Mouse (Mus musculus) mouse trophoblast stem cell (cell line): Measurements from ENCODE around the gene Atxn2.
"Not testable (repeated sequence)": the region's sequence is repeated elsewhere in the genome, so short reads cannot be mapped to it uniquely, and the experiment has no call there.

Source experiments
- in situ Hi-C, 2 experiments: fragments of 300-500 bp; cut with MseI, MboI; formaldehyde crosslinking; loops; 2 replicates in 1 of 2; 3 replicates in 1 of 2; pipeline ENCODE4 v1.15.1; 2025

The Atxn2 gene

DNA sequence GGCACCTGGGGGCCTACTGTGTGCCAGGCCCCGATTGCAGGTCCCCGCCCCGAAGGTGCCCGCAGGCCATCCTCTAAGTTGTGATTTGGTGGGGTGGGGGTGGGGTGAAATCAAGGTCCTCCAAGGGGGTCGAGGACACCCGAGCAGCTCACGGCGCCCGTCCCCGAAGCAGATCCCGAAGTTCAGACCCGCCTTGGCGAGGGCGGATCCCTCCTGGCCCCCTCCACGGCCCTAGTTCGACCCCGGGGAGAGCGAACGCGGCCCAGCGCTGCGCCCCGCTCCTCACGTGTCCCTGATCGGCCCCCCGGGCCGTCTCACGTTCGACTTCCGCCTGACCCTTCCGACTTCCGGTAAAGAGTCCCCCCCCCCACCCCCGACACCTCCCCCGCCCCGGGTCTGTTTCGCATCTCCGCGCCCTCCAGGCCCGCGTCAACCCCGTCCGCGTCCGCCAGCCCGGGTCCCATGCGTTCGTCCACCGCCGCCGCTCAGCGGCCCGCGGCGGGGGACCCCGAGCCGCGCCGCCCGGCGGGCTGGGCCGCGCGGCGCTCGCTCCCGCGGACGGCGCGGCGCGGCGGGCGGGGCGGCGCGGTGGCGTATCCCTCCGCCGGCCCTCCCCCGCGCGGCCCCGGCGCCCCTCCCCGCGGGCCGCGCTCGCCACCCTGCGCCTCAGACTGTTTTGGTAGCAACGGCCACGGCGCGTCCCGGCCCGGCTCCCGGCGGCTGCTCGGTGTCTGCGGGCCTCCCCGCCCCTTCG, at the start of gene Atxn2:
TSS of gene Atxn2 (plus strand) at position 164 of the 754 bp plus-strand sequence.
- in situ Hi-C loops = no loop called here

DNA sequence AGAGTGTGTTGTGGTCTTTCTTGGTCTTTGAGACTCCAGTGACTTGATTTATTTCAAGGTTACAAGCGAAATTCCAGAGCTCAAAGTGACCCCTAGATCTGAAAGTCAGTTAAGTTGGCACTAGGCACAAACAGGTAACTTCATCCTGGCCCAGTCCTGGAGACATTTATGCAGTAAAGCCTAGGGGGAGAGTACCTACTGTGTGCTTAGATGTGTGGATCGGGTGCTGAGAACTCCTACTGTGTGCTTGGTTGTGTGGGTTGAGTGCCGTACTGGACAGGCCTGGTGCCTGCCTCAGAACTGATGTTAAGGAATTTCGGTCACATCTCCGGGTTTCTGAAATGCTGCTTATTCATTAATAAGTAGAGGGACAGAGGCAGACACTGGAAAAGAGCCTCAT, 49.6 kb upstream of the Atxn2 start:
- in situ Hi-C loops = no loop called here

DNA sequence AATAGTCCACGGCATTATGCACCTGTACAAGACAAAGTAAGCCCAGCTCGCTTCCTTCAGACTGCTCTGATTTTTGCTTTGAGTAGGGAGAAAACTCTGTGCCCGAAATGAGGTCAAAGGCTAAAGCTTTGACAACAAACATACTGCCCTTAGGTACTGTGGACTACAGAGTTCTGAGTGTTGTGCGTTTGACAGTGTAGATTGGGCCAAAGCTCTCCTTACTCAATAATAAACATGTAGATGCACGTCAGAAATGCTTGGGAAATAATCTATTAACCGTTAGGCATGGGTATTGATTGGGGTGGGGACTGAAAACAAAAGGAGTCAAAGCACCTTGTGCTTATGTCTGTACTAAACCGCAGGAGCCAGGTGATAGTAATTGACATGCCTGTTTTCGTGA, 47.7 kb upstream of the Atxn2 start:
- in situ Hi-C loops = no loop called here

DNA sequence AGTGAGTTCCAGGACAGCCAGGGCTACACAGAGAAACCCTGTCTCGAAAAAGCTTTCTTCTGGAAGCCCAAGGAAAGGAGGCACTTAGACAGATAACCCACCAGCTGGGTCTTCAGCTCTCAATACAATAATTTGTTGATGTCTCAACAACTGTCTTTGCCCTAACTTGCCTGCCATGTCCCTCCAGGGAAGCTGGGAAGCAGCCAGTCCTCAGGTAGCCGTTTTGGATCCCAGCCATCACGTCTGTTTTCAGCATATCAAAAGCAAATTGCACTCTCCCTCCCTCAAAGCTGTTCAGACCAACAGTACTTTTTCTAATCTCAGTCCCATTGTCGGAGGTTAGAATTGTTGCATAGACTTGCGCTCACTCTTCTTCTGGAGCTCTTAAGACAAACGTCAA, 47.1 kb upstream of the Atxn2 start:
- in situ Hi-C loops = no loop called here

DNA sequence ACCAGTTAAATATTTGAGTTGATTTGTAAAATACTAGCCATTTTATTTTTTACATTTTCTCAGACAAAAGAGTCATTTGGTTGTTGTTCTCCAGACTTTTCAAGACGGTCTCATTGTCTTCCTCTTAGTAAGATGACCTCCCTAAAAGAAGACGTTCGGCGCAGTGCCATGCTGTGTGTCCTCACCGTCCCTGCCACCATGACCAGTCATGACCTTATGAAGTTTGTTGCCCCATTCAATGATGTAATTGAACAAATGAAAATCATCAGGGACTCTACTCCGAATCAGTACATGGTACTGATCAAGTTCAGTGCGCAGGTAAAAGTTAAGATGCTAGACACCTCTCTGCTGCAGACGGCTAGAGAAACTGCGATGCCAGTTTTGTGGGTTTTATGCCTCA, 46.2 kb upstream of the Atxn2 start:
- in situ Hi-C loops = no loop called here

DNA sequence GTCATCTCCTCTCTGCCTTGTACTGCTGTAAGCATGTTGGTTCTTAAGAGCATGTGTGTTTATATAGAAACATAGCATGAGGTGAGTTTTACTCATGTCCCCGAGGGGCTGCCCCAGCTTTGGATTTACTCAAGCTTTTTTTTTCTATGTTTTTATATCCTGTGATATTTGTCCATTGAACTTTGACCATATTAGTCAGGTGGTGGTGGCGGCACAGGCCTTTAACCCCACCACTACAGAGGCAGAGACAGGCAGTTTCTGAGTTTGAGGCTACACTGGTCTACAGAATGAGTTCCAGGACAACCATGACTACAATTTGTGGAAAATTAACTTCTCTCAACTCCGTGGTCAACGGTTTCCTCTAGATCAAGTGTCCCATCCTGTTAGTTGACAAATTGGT, 44.1 kb upstream of the Atxn2 start:
- in situ Hi-C loops = no loop called here

DNA sequence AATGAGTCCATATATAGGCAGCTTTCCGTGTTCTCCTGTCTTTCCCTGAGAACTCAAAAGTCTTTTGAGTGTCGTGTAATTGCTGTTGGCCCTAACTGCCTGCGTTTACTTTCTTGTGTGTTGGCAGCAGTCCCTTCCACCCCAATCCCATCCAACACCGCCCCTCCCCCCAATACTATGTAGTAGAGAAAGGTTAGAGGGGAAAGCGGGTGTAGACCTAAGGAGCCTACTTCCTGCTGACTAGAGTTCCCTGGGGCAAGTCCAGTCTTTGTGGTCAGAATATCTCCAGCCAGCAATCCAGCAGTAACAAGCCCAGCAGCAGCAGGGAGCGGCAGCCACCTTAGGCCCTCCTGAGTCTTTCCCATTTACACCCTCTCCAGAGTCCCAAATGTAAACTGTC, 42.7 kb upstream of the Atxn2 start:
- in situ Hi-C loops = no loop called here

DNA sequence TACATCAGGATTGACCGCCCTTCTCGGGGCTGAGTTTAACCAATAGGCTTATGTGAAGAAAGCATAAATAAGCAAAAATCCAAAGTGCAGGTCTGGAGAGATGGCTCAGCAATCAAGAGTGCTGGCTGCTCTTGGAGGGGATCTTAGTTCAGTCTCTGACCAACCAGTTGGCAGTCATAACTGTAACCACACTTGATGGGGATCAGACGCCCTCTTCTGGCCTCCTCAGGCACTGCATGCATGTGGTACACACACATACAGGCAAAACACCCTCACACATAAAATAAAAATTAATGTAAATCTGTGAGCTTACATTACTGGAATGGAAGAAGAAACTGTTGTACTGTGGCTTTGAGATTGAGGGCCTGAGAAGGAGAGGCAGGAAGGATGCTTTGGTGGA, 40.7 kb upstream of the Atxn2 start:
- in situ Hi-C loops = no loop called here

DNA sequence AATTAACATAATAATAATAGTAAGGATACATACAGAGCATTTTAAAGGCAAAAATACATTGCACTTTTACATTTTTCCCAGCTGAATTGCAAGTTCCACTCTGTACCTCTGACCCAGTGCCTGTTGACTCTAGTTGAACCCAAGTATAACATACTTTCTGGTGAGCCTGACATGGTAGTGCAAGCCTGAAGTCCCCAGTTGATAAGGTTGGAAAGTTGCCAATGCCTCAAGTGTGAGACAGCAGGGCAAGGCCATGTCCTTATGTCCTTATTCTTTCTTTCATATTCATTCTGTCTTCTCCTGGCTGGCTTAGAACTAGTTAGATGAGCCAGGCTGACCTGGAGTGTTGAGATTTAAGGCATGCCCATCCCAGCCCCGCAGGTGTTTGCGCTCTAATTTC, 28.9 kb upstream of the Atxn2 start:
- in situ Hi-C loops = no loop called here

DNA sequence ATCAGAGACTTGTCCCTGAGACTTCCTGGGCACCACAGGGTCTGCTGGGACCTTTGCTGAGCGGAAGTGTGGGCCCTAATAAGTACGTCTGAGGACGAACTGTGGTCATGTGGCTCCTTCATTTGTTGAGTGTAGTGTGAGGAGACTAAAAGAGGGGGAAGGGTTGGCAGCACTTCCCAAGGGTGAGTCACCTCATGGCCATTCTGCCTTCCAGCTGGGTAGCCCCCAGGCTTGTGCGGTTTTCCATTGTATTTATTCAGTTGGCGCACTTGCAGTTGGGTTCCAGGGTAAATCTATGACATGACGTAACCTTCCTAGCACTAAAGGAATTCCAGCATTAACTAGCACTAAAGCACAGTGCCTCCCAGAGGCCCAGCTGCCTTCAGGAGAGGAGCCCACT, 25.6 kb upstream of the Atxn2 start:
- in situ Hi-C loops = no loop called here

DNA sequence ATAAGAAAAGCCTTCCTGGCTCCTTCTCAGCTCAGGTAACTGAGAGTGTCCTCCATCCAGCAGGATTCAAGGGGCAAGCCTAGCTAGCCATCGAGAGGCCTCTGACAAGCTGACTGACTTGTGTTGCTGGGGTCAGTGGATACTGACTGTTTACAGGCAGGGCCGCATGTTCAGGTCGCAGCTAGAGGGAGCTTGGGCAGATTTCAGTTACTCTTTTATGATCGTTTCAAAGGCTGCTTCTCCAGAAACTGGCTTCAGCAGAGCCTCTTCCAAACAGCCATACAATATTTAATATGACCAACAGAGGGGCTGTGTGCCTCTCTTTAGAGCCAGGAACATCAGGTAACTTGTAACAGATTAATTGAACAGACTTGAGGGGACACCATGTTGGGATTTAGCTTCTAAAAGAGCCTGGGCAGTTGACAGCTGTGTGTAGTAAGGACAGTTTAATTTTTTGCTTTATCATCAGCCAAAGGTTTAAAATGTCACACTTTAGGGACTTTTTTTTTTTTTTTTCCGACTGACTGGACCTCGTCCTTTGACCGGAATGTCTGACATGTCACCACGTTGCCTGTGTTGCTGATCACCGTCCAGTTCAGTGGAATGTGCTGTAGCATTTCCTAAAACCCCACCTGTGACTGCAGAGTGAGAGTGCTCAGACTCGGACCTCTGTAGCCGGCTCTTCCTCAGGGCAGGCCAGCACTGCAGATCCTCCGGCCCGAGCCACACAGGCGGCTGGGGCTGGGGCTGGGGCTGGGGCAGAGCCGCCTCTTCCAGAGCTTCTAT, 24.8 kb upstream of the Atxn2 start:
- in situ Hi-C loops = no loop called here

DNA sequence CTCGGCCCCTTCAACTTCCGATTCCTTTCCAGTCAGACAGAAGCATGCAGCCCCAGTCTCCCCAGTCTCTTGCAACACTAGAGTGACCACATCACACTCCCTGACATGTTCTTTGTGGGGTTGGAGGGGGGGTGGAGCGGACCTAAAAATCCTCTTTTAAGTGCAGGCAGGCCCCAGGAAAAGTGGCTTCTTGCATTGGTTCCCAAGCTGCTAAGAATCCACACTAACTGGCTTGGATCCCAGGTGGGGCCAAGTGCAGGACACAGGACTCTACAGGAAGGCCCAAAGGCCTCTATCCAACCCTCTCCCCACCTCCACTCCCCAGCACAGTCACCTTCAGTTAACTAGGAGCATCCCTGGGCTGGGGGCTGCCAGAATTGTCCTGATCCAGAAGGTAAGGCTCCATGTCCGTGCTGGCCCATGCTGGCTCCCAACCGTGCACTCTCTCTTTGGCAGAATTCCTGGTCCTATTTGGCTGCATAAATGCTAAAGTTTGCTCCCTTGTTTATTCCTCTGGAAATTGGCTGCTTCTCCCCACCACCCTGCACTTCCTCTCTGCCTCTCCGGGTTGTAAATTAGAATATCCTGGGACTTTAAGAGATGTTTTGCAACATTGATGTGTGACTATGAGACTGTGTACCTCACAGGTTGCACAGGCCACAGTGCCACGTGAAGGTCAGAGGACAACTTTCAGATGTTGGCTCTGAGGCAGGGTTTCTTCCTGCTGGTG, 20.5 kb upstream of the Atxn2 start:
- in situ Hi-C loops = no loop called here

DNA sequence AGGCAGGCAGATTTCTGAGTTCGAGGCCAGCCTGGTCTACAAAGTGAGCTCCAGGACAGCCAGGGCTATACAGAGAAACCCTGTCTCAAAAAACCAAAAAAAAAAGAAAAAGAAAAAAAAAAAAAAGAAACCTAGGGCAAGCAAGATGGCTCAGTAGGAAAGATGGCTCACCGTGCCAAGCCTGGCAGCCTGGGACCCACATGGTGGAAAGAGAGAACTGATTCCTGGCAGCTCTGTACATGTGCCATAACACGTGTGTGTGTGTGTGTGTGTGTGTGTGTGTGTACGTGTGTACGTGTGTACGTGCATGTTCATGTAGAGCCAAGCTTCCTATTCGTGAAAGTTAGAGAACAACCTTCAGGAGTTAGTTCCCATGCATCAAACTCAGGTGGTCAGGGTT, 19.7 kb upstream of the Atxn2 start:
- in situ Hi-C loops = not testable (repeated sequence)

DNA sequence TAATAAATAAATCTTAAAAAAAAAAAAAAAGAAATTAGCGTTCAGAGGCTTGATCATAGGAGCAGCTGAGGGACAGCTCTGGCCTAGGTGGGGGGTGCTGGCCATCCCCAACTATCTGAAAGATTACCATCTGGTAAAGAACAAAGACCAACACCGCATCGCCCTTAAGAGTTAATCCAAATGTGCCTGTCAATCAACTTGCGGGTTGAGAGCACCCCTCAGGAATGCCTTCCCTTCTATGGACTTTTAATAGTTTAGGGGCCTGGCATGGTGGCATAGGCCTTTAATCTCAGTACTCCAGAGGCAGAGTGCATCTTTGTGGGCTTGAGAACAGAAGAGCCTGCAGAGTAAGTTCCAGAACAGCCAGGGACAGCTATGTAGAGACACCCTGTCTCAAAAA, 18.2 kb upstream of the Atxn2 start:
- in situ Hi-C loops = no loop called here

DNA sequence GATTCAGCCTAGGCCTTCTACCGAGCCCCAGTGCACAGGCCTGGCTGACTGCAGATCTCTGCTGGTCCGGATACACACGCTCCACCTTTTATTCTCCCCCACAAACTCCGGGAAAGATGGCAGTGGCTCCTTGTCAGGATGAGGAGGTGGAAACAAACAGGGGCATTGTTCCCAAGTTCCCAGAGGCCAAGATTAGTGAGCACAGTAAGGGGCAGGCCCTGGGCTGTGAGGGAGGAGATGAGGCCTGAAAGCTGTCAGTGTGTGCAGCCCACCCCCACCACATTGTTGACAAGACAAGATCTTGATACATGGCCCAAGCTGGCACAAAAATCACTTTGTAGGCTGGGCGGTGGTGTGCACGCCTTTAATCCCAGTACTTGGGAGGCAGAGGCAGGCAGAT, 14.4 kb upstream of the Atxn2 start:
- in situ Hi-C loops = no loop called here

DNA sequence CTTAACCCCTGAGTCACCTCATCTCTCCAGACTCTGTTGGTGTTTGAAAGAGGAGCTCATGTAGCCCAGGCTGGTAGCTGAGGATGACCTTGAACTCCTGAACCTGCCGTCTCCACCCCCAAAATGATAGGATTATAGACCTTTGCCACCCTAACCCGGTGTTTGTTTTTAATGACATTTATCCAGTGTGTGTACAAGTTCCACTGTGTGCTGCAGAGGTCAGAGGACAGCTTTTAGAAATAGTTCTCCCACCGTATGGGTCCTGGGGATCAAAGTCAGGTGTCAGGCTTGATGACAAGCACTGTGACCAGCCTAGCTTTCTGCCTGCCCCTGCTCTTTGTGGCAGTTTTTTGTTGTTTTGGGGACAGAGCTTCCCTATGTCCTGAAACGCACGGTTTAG, 11.2 kb upstream of the Atxn2 start:
- in situ Hi-C loops = no loop called here

DNA sequence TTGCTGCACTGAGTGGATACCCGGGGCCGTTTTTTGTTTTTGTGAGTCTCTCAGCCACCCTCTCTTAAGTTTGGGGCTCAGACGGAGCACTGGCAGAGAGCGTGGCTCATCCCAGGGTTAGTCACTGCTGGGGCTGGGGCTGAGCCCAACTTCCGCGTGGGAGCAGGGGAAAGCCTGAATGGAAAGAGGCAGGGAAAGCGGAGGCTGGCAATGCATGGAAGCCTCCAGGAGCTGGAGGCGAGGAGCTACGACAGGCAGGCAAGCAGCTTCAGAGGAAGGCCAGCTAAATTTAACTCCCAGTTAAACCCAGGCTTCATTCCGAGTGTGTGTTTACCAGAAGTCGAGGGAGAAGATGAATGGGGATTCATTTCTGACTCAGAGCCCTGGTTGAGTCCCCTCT, 10.6 kb upstream of the Atxn2 start:
- in situ Hi-C loops = no loop called here

DNA sequence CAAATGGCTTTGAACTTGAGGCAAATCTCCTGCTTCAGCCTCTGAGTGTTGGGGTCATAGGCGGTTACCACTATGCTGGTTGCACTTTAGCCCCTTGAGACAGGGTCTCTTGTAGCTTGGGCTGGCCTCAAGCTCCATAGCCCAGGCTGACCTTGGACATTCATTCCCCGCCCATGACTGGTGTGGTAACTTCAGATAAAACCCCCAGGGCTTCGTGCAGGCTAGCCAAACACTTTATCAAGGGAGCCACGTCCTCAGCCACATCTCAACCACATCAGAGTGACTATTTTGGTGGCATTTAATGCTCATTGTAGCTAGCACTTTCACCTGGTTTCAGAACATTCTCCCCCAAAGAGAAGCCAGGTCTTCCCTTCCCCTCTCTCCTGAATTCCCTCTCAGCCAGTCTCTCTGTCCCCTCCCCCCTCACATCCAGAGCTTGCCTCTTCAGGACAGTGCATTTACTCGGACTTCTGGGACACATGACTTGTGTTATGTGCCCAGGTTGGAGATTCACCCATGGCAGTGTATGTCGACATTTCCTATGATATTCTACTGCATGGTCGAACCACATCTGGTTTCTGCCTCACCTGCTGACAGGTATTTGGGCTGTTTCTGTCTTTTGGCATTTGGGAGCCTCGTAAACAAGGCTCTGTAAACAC, 9.9 kb upstream of the Atxn2 start:
- in situ Hi-C loops = no loop called here

DNA sequence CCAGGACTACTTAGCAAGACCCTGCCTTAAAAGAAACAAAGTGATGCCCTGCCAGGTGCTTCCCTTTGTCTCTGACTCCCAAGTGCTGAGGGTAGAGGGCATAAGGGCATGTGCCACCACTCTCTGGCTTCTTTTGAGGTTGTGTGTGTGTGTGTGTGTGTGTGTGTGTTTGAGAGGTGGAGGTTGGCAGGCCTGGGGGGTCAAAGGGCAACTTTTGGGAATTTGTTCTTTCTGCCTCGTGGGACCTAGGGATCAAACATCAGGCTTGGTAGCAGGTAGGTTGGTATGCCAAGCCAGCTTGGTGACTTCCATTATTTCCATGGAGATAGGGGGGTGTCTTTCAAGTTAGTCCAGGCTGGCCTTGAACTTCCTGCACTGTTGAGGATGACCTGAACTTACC, 7.8 kb upstream of the Atxn2 start:
- in situ Hi-C loops = no loop called here

DNA sequence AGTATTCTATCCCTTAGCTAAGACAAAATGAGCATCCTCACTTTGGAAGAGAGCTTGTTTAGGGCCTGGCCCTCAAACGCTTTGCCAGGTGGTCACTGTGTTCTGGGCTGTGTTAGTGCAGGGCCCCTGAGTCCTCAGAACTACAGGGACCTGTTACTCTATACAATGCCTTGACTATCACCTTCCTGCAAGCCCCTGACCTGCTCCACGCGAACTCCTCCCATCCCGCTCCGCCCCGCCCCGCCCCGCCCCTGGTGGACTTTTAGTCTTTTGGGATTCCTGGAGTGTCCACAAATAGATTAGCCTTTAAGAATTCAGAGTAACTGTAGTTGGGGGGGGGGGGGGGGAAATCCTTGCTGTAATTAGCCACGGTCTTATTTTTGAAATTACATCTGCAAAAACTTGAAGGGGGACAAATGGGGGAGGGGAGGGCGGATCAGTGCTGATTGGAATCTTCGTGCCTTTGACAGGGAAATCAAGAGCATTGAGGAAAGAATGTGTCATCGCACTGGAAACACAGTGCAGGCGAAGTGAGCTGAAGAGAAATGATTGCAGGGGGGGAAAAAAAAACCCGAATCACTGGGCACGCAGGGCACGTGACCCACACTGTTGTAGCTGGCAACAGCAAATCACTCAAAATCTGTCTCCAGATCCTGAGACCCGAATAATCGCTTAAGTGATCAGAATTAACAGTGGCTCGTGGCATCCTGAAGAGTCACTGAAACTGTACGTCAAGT, 6.5 kb upstream of the Atxn2 start:
- in situ Hi-C loops = no loop called here

DNA sequence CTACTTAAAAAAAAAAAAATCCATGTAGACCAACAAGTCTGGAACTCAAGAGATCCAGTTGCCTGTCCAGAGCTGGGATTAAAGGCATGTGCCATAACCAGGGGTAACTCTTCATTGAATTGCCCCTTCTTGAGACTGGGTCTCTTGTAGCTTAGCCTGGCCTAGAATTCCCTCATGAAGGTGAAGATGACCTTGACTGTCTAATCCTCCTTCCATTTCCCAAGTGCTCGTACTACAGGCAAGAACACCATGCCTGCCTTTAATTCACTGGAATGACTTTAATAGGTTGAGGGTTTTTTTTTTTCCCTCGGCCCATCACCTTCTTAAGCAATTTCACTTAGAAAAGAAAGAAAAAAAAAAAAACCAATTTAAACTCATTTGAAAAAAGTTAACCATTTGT, 735 bp upstream of the Atxn2 start:
- in situ Hi-C loops = no loop called here

DNA sequence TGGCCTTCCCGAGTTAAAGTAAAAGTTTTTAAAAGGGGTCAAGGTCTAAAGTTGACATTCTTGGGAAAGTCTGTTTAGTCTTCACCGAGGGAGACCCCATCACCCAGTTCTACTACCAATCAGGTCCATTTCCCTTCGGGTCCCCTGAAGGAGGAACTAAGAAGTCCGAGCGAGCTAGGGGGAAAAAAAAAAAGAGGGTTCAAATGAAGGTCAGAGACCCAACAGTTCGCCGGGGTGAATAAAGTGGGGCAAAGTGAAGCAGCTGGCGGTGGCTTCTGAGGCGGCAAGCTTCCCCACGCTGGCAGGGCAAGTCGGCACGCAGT, 325 bp upstream of the Atxn2 start:
- in situ Hi-C loops = no loop called here
